Mouse (Mus musculus): ENCODE data around the gene Ptges2. TPM values are rescaled to one million over a fixed set of nuclear protein-coding genes. Genes with fewer than 3 reads are reported as not detected.
A peak's percentile ranks its signal among the peaks of the same experiment; 100 is the strongest.

Gene Ptges2
- polyA plus RNA-seq, 1 experiment, result 15.0 TPM

GRCm38 (mm10) chr2:32441550-32441949 lies 45.9 kb downstream of the Ptges2 start:
- Histone ChIP-seq H3K27ac (ENCODE audit: control insufficient read depth, insufficient read depth, low read depth, low read length, poor library complexity) (no peak overlapping the region), H3K4me1 (ENCODE audit: control insufficient read depth, insufficient read depth, low read length) (no peaks in the 10 kb centered on the region; the same call in 1 of the 2 replicates), H3K4me3 (replicated peaks; ENCODE audit: control insufficient read depth, low read depth, low read length) (no peak overlapping the region)
- no peak for TF ChIP-seq POLR2A (IDR thresholded peaks at IDR 0.05; ENCODE audit: borderline replicate concordance, control insufficient read depth, low read depth, low read length)
- no peak for TF ChIP-seq CTCF (IDR thresholded peaks at IDR 0.05; ENCODE audit: control insufficient read depth, insufficient read depth, low read length)
- WGBS, result 83% methylated on average over 2 of the region's 2 CpGs

- TF ChIP-seq CTCF (IDR thresholded peaks at IDR 0.05; ENCODE audit: control insufficient read depth, insufficient read depth, low read length) (no peak), POLR2A (IDR thresholded peaks at IDR 0.05; ENCODE audit: borderline replicate concordance, control insufficient read depth, low read depth, low read length) (no peak)
- 82% methylated on average over 1 of the region's 1 CpGs for WGBS
- no peak overlapping the region for H3K4me3 ChIP-seq (replicated peaks; ENCODE audit: control insufficient read depth, low read depth, low read length)
- no peaks in the 10 kb centered on the region; the same call in 1 of the 2 replicates for H3K4me1 ChIP-seq (ENCODE audit: control insufficient read depth, insufficient read depth, low read length)
- H3K27ac ChIP-seq (ENCODE audit: control insufficient read depth, insufficient read depth, low read depth, low read length, poor library complexity), result no peak overlapping the region
Measured at GRCm38 (mm10) chr2:32445535-32445934, 49.8 kb downstream of the Ptges2 start.

GRCm38 (mm10) chr2:32447264-32447936 lies 51.7 kb downstream of the Ptges2 start:
- Histone ChIP-seq H3K4me3 (replicated peaks; ENCODE audit: control insufficient read depth, low read depth, low read length) (peak overlapping the region; percentile 18), H3K27ac (ENCODE audit: control insufficient read depth, insufficient read depth, low read depth, low read length, poor library complexity) (peak overlapping the region; percentile 72), H3K4me1 (ENCODE audit: control insufficient read depth, insufficient read depth, low read length) (peaks cover under 1% of the 10 kb centered on the region)
- no peak for TF ChIP-seq CTCF (IDR thresholded peaks at IDR 0.05; ENCODE audit: control insufficient read depth, insufficient read depth, low read length)
- TF ChIP-seq POLR2A (IDR thresholded peaks at IDR 0.05; ENCODE audit: borderline replicate concordance, control insufficient read depth, low read depth, low read length), result no peak
- WGBS, result 8% methylated on average over 9 of the region's 9 CpGs

GRCm38 (mm10) chr2:32448480-32448879 lies 52.8 kb downstream of the Ptges2 start:
- Histone ChIP-seq H3K4me3 (replicated peaks; ENCODE audit: control insufficient read depth, low read depth, low read length) (no peak overlapping the region), H3K27ac (ENCODE audit: control insufficient read depth, insufficient read depth, low read depth, low read length, poor library complexity) (no peak overlapping the region), H3K4me1 (ENCODE audit: control insufficient read depth, insufficient read depth, low read length) (peaks cover 4% of the 10 kb centered on the region)
- WGBS, result 76% methylated on average over 1 of the region's 1 CpGs
- TF ChIP-seq POLR2A (IDR thresholded peaks at IDR 0.05; ENCODE audit: borderline replicate concordance, control insufficient read depth, low read depth, low read length), result no peak
- no peak for TF ChIP-seq CTCF (IDR thresholded peaks at IDR 0.05; ENCODE audit: control insufficient read depth, insufficient read depth, low read length)

GRCm38 (mm10) chr2:32449761-32450754 lies 54.4 kb downstream of the Ptges2 start, which contains the start of gene Naif1:
Gene Naif1 (plus strand): TSS chr2:32450457.
- TF ChIP-seq POLR2A (IDR thresholded peaks at IDR 0.05; ENCODE audit: borderline replicate concordance, control insufficient read depth, low read depth, low read length) (no peak), CTCF (IDR thresholded peaks at IDR 0.05; ENCODE audit: control insufficient read depth, insufficient read depth, low read length) (no peak)
- 53% methylated on average over 15 of the region's 15 CpGs for WGBS
- Histone ChIP-seq H3K27ac (ENCODE audit: control insufficient read depth, insufficient read depth, low read depth, low read length, poor library complexity) (peak within 1 kb of the TSS; percentile 81), H3K4me3 (replicated peaks; ENCODE audit: control insufficient read depth, low read depth, low read length) (peak within 1 kb of the TSS; percentile 70), H3K4me1 (ENCODE audit: control insufficient read depth, insufficient read depth, low read length) (peaks cover 4% of the 10 kb centered on the region)

GRCm38 (mm10) chr2:32450881-32451844 lies 55.5 kb downstream of the Ptges2 start, which contains the start of gene Slc25a25:
Gene Slc25a25 (minus strand): TSS chr2:32451445.
- H3K4me1 ChIP-seq (ENCODE audit: control insufficient read depth, insufficient read depth, low read length), result peaks cover 4% of the 10 kb centered on the region
- WGBS, result under 1% methylated on average over 103 of the region's 103 CpGs
- peak within 1 kb of the TSS; percentile 84 for H3K27ac ChIP-seq (ENCODE audit: control insufficient read depth, insufficient read depth, low read depth, low read length, poor library complexity)
- H3K4me3 ChIP-seq (replicated peaks; ENCODE audit: control insufficient read depth, low read depth, low read length), result peak within 1 kb of the TSS; percentile 78
- TF ChIP-seq POLR2A (IDR thresholded peaks at IDR 0.05; ENCODE audit: borderline replicate concordance, control insufficient read depth, low read depth, low read length) (peak; percentile 72; the same call in 1 of the 2 replicates), CTCF (IDR thresholded peaks at IDR 0.05; ENCODE audit: control insufficient read depth, insufficient read depth, low read length) (no peak)

GRCm38 (mm10) chr2:32451870-32452372 lies 56.2 kb downstream of the Ptges2 start:
- Histone ChIP-seq H3K27ac (ENCODE audit: control insufficient read depth, insufficient read depth, low read depth, low read length, poor library complexity) (peak overlapping the region; percentile 84), H3K4me1 (ENCODE audit: control insufficient read depth, insufficient read depth, low read length) (peaks cover 4% of the 10 kb centered on the region), H3K4me3 (replicated peaks; ENCODE audit: control insufficient read depth, low read depth, low read length) (peak overlapping the region; percentile 78)
- under 1% methylated on average over 25 of the region's 25 CpGs for WGBS
- TF ChIP-seq CTCF (IDR thresholded peaks at IDR 0.05; ENCODE audit: control insufficient read depth, insufficient read depth, low read length), result peak; percentile 17; the same call in 1 of the 2 replicates
- peak; percentile 72; the same call in 1 of the 2 replicates for TF ChIP-seq POLR2A (IDR thresholded peaks at IDR 0.05; ENCODE audit: borderline replicate concordance, control insufficient read depth, low read depth, low read length)
